Mouse (Mus musculus) G1E (cell line): ENCODE results near the gene S1pr5. TPM values are rescaled to one million over a fixed set of nuclear protein-coding genes. Genes with fewer than 3 reads are reported as not detected.

Experiments used
- ATAC-seq: 2 replicates; pipeline ENCODE4 v1.8.0; 2016; ENCODE audit warnings: mild to moderate bottlenecking; ENCODE audit not compliant: insufficient number of reproducible peaks, poor library complexity, low FRiP score, severe bottlenecking; ENCODE audit errors: extremely low read depth
- DNase-seq: peaks from one replicate; pipeline ENCODE4 v3.0.0; 2012; ENCODE audit warnings: low spot score
- H3K27me3 ChIP-seq: 2 replicates; pipeline ENCODE4 v1.6.1; 2012; ENCODE audit warnings: mild to moderate bottlenecking, low read length, inconsistent platforms; ENCODE audit not compliant: insufficient read depth
- H3K36me3 ChIP-seq: replicated peaks from 2 replicates; pipeline ENCODE3; 2012; ENCODE audit warnings: mild to moderate bottlenecking, inconsistent platforms
- H3K4me1 ChIP-seq: 2 replicates; pipeline ENCODE4 v1.6.1; 2012; ENCODE audit warnings: low read depth, low read length, inconsistent platforms, mixed read lengths; ENCODE audit not compliant: insufficient read depth
- H3K4me3 ChIP-seq: 2 replicates; pipeline ENCODE4 v1.5.1; 2012; ENCODE audit warnings: low read depth, mild to moderate bottlenecking, inconsistent platforms, low read length, moderate library complexity, mixed read lengths
- H3K9me3 ChIP-seq: replicated peaks from 2 replicates; pipeline ENCODE4 v1.6.1; 2012; ENCODE audit warnings: inconsistent platforms
- CTCF ChIP-seq: IDR thresholded peaks from 2 replicates; pipeline ENCODE4 v1.5.1; 2012; ENCODE audit warnings: low read depth, low read length, inconsistent platforms, mixed read lengths
- GATA1 ChIP-seq: IDR thresholded peaks from 2 replicates; pipeline ENCODE4 v1.6.1; 2012; ENCODE audit warnings: borderline replicate concordance, low read length, inconsistent platforms, mixed read lengths
- GATA2 ChIP-seq: IDR thresholded peaks from 2 replicates; pipeline ENCODE4 v1.6.1; 2012; ENCODE audit warnings: low read depth, low read length, inconsistent platforms, borderline replicate concordance
- POLR2AphosphoS5 ChIP-seq: IDR thresholded peaks from 2 replicates; pipeline ENCODE4 v1.6.1; 2012; ENCODE audit warnings: low read depth, low read length, inconsistent platforms; ENCODE audit not compliant: insufficient replicate concordance
- TAL1 ChIP-seq: conservative IDR thresholded peaks from 2 replicates; pipeline ENCODE4 v1.6.1; 2012; ENCODE audit warnings: low read depth, low read length, inconsistent platforms, mixed read lengths
- polyA plus RNA-seq: library from polyadenylated mRNA; stranded (reverse); fragments of >175 nt; gene quantifications from 2 replicates; pipeline ENCODE4 v1.2.3, GENCODE M21; 2012
- total RNA-seq, 2 experiments: library from RNA; stranded (forward) in 1 of 2; stranded (reverse) in 1 of 2; fragments of 200-1000 nt in 1 of 2; fragments of >200 nt in 1 of 2; fragmentation: Nextera tagmentation in 1 of 2; gene quantifications; 2 replicates each; pipeline ENCODE4 v1.2.3; 2014 to 2017

The S1pr5 gene
- total and polyA plus RNA-seq, 3 experiments, result 0.11 TPM; not detected in 2

DNA sequence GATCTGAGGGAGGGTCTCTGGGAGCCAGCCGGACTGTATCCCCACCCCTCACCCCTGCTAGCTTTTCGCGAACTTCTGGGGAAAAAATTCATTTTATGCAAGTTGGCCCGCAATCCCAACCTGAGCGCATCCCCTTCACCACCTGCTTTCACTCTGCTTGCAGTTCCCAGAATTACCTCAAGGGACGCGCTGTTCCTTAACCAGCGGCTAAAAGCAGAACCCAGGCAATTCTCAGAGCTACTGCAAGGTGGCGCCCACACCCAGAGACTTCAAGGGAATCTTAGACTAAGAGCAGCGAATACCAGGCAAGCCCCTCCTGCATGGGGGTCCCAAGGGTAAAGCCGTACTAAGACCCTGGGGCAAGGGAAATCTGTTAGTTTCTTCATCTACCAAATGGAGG is 6.9 kb downstream of the S1pr5 start:
- peaks cover 13% of the 10 kb centered on the region for H3K9me3 ChIP-seq
- ATAC-seq (no peak), DNase-seq (peak; percentile 75)
- H3K27me3 ChIP-seq, result peaks cover 21% of the 10 kb centered on the region
- TF ChIP-seq CTCF (peak; percentile 93), GATA2 (no peak)
- H3K4me3 ChIP-seq, result no peak overlapping the region
- peaks cover 56% of the 10 kb centered on the region for H3K4me1 ChIP-seq
- H3K36me3 ChIP-seq, result peaks cover 24% of the 10 kb centered on the region

GRCm38 (mm10) chr9:21239465-21239848 is 8.8 kb downstream of the S1pr5 start:
- TF ChIP-seq GATA2 (no peak), GATA1 (no peak), TAL1 (no peak), CTCF (no peak), POLR2AphosphoS5 (no peak)
- peak overlapping the region; percentile 88 for H3K4me3 ChIP-seq
- peaks cover 8% of the 10 kb centered on the region for H3K27me3 ChIP-seq
- H3K4me1 ChIP-seq, result peaks cover 62% of the 10 kb centered on the region
- peaks cover 42% of the 10 kb centered on the region for H3K36me3 ChIP-seq
- ATAC-seq, result no peak
- peaks cover 8% of the 10 kb centered on the region for H3K9me3 ChIP-seq
- no peak for DNase-seq

DNA sequence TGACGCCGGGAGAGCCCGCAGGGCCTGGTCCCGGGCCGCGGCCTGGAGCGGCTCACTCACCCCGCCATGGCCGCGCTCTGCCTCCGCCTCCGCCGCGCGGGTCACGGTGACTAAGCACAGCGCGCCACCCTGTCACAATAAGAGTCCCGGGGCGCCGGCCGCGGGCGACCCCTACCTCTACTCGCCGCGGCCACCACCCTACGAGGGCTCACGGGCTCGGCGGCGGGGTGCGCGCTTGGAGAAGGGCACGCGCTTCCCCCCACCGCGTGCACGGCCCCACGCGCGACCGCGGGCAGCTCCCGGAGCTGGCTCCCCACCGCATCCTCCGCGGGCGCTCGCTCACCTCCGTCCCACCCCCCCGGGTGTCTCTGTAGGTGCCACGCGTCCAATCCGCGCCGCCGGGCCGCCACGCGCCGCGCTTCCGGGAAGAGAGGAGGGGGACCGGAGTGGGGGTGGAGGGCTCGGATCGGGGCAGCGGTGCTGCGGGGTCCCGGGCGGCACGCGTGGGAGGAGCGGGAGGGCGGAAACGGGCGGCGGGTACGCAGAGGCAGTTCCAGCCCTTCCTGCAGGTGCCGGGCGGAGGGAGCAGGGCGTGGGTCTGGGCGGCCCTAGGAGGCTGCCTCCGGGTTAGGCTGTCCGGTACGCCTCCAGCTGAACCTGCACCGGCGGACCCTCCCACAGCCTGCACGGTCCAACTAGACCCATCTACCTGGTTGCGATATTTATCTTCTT is 9.3 kb downstream of the S1pr5 start, which contains the start of gene Keap1:
Gene Keap1 (minus strand): TSS at position 629 of the 732 bp plus-strand sequence.
- Histone ChIP-seq H3K36me3 (peaks cover 48% of the 10 kb centered on the region), H3K9me3 (peaks cover 2% of the 10 kb centered on the region), H3K27me3 (peaks cover 2% of the 10 kb centered on the region), H3K4me3 (peak within 1 kb of the TSS; percentile 88), H3K4me1 (peaks cover 56% of the 10 kb centered on the region)
- DNase-seq (peak; percentile 91), ATAC-seq (peak; percentile 48; the same call in 1 of the 2 replicates)
- TF ChIP-seq GATA1 (no peak), TAL1 (no peak), GATA2 (no peak), CTCF (no peak), POLR2AphosphoS5 (no peak)

DNA sequence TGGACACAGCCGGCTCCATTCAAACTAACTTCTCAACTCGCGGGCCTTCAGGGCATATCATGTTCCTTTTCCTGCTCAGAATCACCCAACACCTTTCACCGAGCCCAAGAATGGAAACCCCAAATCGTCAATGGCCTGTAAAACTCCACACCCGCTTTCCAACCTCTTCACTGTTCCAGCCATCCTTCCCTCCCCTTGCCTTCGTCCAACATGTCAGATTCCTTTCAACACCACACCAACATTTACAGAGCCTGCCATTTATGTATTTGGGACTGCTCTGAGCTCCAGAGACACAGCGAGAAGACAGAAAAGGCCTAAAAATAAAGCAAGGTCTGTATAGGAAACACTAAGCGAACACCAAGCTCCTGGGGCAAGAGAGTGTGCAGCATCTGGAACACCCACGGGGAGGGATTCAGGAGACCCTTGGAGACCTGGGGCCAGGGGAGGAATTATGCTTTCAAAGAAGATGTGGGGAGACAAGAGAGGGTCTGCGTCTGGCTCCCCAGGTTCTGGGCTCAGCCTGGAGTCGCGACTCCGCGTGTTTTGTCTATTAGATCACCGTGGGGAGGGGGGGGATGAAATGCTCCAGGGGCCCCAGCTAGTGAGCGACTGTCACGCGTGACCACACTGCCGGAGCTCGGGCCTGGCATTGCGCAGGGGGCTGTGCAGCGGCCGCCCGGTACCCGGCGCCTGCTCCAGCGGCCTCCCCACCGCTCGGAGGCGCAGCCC is 10.1 kb downstream of the S1pr5 start:
- Histone ChIP-seq H3K4me1 (peaks cover 61% of the 10 kb centered on the region), H3K36me3 (peaks cover 55% of the 10 kb centered on the region), H3K9me3 (no peaks in the 10 kb centered on the region), H3K4me3 (peak overlapping the region; percentile 88), H3K27me3 (no peaks in the 10 kb centered on the region)
- DNase-seq (no peak), ATAC-seq (no peak)
- no peak for TF ChIP-seq TAL1
- no peak for TF ChIP-seq POLR2AphosphoS5
- no peak for TF ChIP-seq GATA1
- TF ChIP-seq CTCF, result no peak
- TF ChIP-seq GATA2, result no peak

DNA sequence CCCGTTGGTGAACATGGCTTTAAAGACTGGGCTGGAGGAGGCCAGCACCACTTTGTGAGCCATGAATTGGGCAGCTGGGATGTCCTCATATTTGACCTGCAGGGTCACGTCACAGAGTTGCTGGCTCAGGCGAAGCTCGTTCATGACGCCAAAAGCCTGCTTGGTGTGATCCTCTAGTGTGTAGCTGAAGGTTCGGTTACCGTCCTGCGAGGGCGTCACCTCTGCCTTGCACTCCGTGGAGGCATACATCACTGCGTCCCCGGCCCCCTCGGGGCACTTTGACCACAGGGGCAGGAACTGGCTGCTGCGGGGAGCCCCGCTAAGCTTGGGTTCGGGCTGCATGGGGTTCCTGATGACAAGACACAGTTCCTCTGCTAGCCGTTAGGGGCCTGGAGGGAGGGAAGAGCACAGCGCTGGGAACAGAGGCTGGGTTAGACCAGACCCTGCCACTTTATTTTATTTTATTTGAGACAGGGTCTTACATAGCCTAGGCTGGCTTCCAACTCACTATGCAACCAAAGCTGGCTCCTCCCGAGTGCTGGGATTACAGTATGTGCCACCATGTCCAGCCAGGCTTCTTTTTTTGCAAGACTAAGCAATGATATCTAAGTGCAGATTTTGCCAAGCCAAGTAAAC is 10.8 kb downstream of the S1pr5 start:
- Histone ChIP-seq H3K36me3 (peaks cover 62% of the 10 kb centered on the region), H3K27me3 (no peaks in the 10 kb centered on the region), H3K9me3 (no peaks in the 10 kb centered on the region), H3K4me3 (peak overlapping the region; percentile 88), H3K4me1 (peaks cover 62% of the 10 kb centered on the region)
- peak; percentile 43 for ATAC-seq
- DNase-seq, result peak; percentile 69
- TF ChIP-seq POLR2AphosphoS5, result no peak
- TF ChIP-seq GATA1, result no peak
- 0 out of 2 replicates have a peak, but pooled peaks have one; percentile 22 for TF ChIP-seq CTCF
- TF ChIP-seq GATA2, result no peak
- TF ChIP-seq TAL1, result no peak

- no peak for DNase-seq
- H3K36me3 ChIP-seq, result peaks cover 64% of the 10 kb centered on the region
- peak overlapping the region; percentile 88 for H3K4me3 ChIP-seq
- TF ChIP-seq TAL1, result no peak
- H3K4me1 ChIP-seq, result peaks cover 66% of the 10 kb centered on the region
- no peaks in the 10 kb centered on the region for H3K9me3 ChIP-seq
- ATAC-seq, result no peak
- no peaks in the 10 kb centered on the region for H3K27me3 ChIP-seq
Measured at GRCm38 (mm10) chr9:21236991-21237367, 11.3 kb downstream of the S1pr5 start.
